Mouse (Mus musculus) urinary bladder, postnatal 36 days (tissue): ENCODE results near the gene Taar6.

ENCODE experiments used
- DNase-seq, 2 experiments: peaks; one replicate each; pipeline ENCODE4 v3.0.0; 2022; ENCODE audit warnings: low spot score in 2 of 2, mixed read lengths in 1 of 2

The Taar6 gene

DNA sequence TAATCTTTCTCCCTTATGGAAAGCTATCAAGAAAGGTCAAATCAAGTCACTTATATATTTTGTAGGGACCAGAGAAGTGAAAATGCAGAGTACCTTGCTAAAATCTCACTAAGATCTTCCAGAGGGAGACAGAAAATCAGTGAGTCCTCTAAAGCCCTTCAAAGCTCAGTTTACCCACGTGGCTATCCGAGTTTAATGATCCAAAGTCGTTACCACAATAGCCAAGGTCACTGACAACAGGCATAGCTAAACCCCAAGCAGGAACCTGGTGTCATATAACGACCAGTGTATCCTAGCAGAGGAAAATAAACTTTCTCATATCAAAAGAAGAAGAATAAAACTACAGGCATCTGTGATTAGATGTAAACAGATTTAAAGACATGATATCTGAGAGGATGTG lies 47.8 kb downstream of the Taar6 start:
- no peak for DNase-seq
